In the genomic region with DNA sequence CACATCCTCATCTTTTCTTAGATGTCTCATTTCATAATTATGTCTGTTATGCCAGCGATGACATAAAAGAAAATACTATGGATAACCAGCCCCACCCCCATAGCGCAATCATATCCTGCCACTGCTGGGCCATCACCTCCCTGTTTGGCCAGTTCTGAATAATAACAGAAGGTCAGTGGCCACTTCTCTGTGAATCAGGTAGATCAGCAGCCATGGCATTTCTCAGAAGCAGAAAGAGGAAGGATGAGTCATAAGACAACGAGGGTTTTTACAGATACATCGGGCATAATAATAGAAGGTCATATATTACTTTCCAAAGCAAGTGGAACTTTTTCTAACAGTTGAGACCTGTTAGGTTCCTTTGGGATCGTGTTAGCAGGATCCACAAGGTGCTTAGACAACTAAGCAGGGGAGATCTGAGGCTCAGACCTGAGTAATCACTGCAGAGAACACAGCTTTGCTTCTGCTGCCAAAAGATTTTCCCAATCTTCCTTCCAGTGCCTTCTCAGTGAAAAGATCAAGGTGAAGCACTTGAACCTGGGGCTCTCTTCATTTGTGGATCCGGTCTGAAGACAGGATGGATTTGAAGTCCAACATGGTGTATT, we compare ENCODE assay signal across 24 mouse cellular contexts. TPM values are rescaled to one million over a fixed set of nuclear protein-coding genes. Genes with fewer than 3 reads are reported as not detected.
DNase-seq lines count a peak whose midpoint lies in the region; ATAC-seq and TF ChIP-seq lines count a peak whose summit lies in the region.
"Had no signal": no experiment of that assay in that cellular context is flagged by ENCODE, and none has a peak within 500 bp of the region (broad histone marks: within the 10 kb centered on the region; RNA-seq: fewer than 3 reads in every experiment).

No protein-coding gene starts in this region.

- no peak overlapping the region for H3K4me2 ChIP-seq in liver, postnatal 0 days (ENCODE audit: low read depth, low read length)
- H3K4me2 ChIP-seq: forebrain, embryonic 15.5 days; heart, embryonic 12.5 days; limb, embryonic 15.5 days; midbrain, embryonic 13.5 days had no signal

- no peaks in the 10 kb centered on the region for H3K4me1 ChIP-seq in liver, postnatal 0 days (ENCODE audit: insufficient read depth)
- H3K4me1 ChIP-seq: forebrain, embryonic 15.5 days; heart, embryonic 12.5 days; limb, embryonic 15.5 days; midbrain, embryonic 13.5 days had no signal

- H3K9me3 ChIP-seq in liver, postnatal 0 days (ENCODE audit: low read length), result no peaks in the 10 kb centered on the region
- H3K9me3 ChIP-seq: forebrain, embryonic 15.5 days; heart, embryonic 12.5 days; limb, embryonic 15.5 days; midbrain, embryonic 13.5 days had no signal

- no peak for TF ChIP-seq EP300 in liver, postnatal 0 days (IDR thresholded peaks at IDR 0.05; ENCODE audit: low read depth)

- H3K36me3 ChIP-seq in liver, postnatal 0 days (replicated peaks; ENCODE audit: insufficient read depth, low read length), result no peaks in the 10 kb centered on the region
- H3K36me3 ChIP-seq: forebrain, embryonic 15.5 days; heart, embryonic 12.5 days; limb, embryonic 15.5 days; midbrain, embryonic 13.5 days had no signal

- H3K27ac ChIP-seq in liver, postnatal 0 days (ENCODE audit: low read depth), result no peak overlapping the region
- H3K27ac ChIP-seq: forebrain, embryonic 15.5 days; limb, embryonic 15.5 days; macrophage; midbrain, embryonic 13.5 days; stomach, postnatal 0 days had no signal

- no peak overlapping the region for H3K9ac ChIP-seq in liver, postnatal 0 days (replicated peaks)
- H3K9ac ChIP-seq: forebrain, embryonic 15.5 days; heart, embryonic 12.5 days; limb, embryonic 15.5 days; midbrain, embryonic 13.5 days had no signal

- H3K4me3 ChIP-seq in liver, postnatal 0 days (ENCODE audit: low read depth, low read length), result no peak overlapping the region
- H3K4me3 ChIP-seq: forebrain, embryonic 15.5 days; heart, embryonic 12.5 days; limb, embryonic 15.5 days; midbrain, embryonic 13.5 days had no signal

- H3K27me3 ChIP-seq in liver, postnatal 0 days (ENCODE audit: insufficient read depth, low read length), result no peaks in the 10 kb centered on the region
- H3K27me3 ChIP-seq: forebrain, embryonic 15.5 days; heart, embryonic 12.5 days; limb, embryonic 15.5 days; midbrain, embryonic 13.5 days had no signal

- peak; percentile 8 for DNase-seq in 3134 (ENCODE audit: extremely low read depth, insufficient read length, low spot score)
- peak; percentile 13 to 19 for DNase-seq in B cell, adult 2 months
- DNase-seq in NIH3T3 (ENCODE audit: low read depth), result peak; percentile 7
- DNase-seq in right cerebral cortex, postnatal 14 days, result no peak
- DNase-seq in liver, postnatal 0 days, result no peak
- DNase-seq in urinary bladder, postnatal 25 days (ENCODE audit: low spot score), result no peak
- DNase-seq: adrenal gland, postnatal 25 days; heart, postnatal 36 days; kidney, adult 18-20 months; kidney, postnatal 10 days; lung, adult 18-20 months; spleen, adult 18-20 months; thymus, postnatal 36 days had no signal

- peak; percentile 72 for ATAC-seq in megakaryocyte, adult 5-6 weeks (ENCODE audit: poor library complexity, severe bottlenecking)
- ATAC-seq in liver, postnatal 0 days, result no peak
- ATAC-seq: forebrain, embryonic 15.5 days; hindbrain, embryonic 16.5 days; midbrain, embryonic 13.5 days had no signal

- no peak for TF ChIP-seq CTCF in liver, postnatal 0 days (IDR thresholded peaks at IDR 0.05; ENCODE audit: low read depth)

- 55% methylated on average over 6 of the region's 6 CpGs for WGBS in liver, postnatal 0 days (ENCODE audit: insufficient replicate concordance)

RNA-seq across cellular contexts. Expression of gene Tigit, which starts 8.7 kb away (rescaled TPM):
- total RNA-seq in megakaryocyte, adult 5-6 weeks (2015), result 0.40 TPM in 1 of 2 replicates, not detected in the other
- not detected in 2 replicates for total RNA-seq in megakaryocyte, adult 5-6 weeks (2017)
- 0.12 TPM in 1 of 2 replicates, not detected in the other for polyA plus RNA-seq in liver, postnatal 0 days (2015; fragmentation: Nextera tagmentation; extraction: Ambion mirVana)
- total RNA-seq: adrenal gland, postnatal 25 days; gastrocnemius, postnatal 4 days; heart, postnatal 36 days; left cerebral cortex, postnatal 10 days had no signal
- polyA plus RNA-seq: cerebellum, adult 2 months; forebrain, embryonic 15.5 days; heart, embryonic 12.5 days; hindbrain, embryonic 16.5 days; limb, embryonic 15.5 days; macrophage; midbrain, embryonic 13.5 days; stomach, postnatal 0 days had no signal

Comparison
In these comparisons a context has a peak if more than half of its experiments do, and no peak if none do; other contexts are left out.
1. DNase-seq: peak in 3134 (single experiment), B cell, adult 2 months (2 of 2) and NIH3T3 (single experiment); none in right cerebral cortex, postnatal 14 days (single experiment), liver, postnatal 0 days (single experiment) and urinary bladder, postnatal 25 days (single experiment).